Mouse (Mus musculus) layer of hippocampus, postnatal 36 days (tissue): Measurements from ENCODE around the gene Olfr1066. TPM values are rescaled to one million over a fixed set of nuclear protein-coding genes. Genes with fewer than 3 reads are reported as not detected.
A peak's percentile ranks its signal among the peaks of the same experiment; 100 is the strongest.
"Not testable (repeated sequence)": the region's sequence is repeated elsewhere in the genome, so short reads cannot be mapped to it uniquely, and the experiment has no call there.

Experiments
- DNase-seq, 2 experiments: peaks; one replicate each; pipeline ENCODE4 v3.0.0; 2022
- total RNA-seq, 2 experiments: library from RNA; stranded (reverse); gene quantifications; 2 replicates each; pipeline ENCODE4 v1.2.3; 2021

Gene Olfr1066
- not detected for total RNA-seq

DNA sequence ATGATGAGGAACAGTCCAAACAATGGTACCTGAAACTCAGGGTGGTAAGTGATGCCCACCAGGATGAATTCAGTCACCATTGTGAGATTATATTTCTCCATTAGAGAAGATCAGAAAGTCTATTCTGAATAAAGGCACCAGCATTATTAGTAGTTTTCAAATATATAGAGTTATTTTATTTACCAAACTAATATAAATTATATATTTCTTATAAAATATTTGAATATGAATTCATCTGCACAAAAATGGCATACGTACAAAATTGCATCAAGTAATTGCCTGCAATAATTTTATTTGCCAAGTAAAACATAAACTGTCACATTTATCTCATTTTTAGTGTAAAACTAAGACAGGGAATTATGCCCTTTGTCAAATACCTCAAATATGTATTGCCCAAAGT is at the start of gene Olfr1066:
TSS of gene Olfr1066 (minus strand) at position 101 of the 400 bp plus-strand sequence.
- DNase-seq, result no peak

- no peak for DNase-seq
Observed at GRCm38 (mm10) chr2:86487286-86487685, 31.2 kb upstream of the Olfr1066 start, which contains the start of gene Olfr228. Olfr228 (minus strand) TSS chr2:86487386.

DNA sequence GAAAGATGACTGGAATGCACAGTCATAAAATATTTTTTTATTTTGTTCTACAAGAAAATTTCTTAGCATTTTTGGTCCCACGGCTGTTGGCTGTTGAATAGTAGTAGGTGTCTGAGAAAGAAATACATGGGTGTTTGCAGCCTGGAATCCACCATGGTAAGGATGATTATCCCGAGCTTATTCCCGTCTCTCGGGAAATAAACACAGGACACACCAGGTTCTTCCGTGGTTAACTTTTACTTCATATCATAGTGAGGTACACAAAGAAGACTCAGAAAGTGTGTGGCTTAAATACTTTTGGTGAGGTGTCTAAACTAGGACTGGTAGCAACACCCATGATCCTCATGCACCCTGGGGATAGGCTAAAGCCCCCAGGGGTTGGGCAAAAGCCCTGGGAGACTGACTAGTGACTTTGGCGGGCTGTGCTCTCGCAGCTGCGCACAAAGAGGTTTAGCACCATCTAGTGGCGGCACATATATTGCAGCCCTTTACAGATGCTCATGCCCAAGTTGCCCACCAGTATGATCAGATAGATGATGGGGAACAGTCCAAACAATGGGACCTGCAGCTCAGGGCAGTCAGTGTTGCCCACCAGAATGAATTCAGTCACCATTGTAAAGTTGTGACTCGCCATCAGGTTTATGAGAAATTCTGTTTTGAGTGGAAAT is 8.5 kb upstream of the Olfr1066 start:
- DNase-seq, result peak; percentile 35 to 43

DNA sequence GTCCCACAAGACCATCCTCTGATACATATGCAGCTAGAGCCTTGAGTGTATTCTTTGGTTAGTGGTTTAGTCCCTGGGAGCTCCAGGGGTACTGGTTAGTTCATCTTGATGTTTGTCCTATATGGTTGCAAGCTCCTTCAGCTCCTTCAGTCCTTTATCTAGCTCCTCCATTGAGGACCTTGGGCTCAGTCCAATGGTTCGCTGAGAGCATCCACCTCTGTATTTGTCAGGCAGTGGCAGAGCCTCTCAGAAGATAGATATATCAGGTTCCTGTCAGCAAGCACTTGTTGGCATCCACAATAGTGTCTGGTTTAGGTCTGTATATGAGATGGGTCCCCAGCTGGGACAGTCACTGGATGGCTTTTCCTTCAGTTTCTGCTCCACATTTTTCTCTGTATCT is 4.4 kb upstream of the Olfr1066 start:
- DNase-seq, result no peak

GRCm38 (mm10) chr2:86450491-86450890 is 5.6 kb downstream of the Olfr1066 start, which contains the start of gene Olfr1065:
Olfr1065 (minus strand) TSS chr2:86450591.
- DNase-seq, result not testable (repeated sequence)

GRCm38 (mm10) chr2:86442101-86442500 is 14.0 kb downstream of the Olfr1066 start:
- not testable (repeated sequence) for DNase-seq

GRCm38 (mm10) chr2:86428511-86428910 is 27.6 kb downstream of the Olfr1066 start:
- DNase-seq, result not testable (repeated sequence)

- DNase-seq, result not testable (repeated sequence)
Observed at GRCm38 (mm10) chr2:86426649-86427048, 29.4 kb downstream of the Olfr1066 start, which contains the start of gene Olfr1062. Olfr1062 (minus strand) TSS chr2:86426749.

- DNase-seq, result no peak
Observed at GRCm38 (mm10) chr2:86413950-86414349, 42.1 kb downstream of the Olfr1066 start, which contains the start of gene Olfr1061. Olfr1061 (minus strand) TSS chr2:86414050.

Other genes starting within 250 kb of the Olfr1066 start
- gene Olfr1046, start 237.0 kb downstream of the Olfr1066 start, total RNA-seq, result not detected
- not detected for gene Olfr1047, start 224.9 kb downstream of the Olfr1066 start, total RNA-seq
- gene Olfr1048, start 216.0 kb downstream of the Olfr1066 start, total RNA-seq, result not detected
- not detected for gene Olfr1049, start 197.9 kb downstream of the Olfr1066 start, total RNA-seq
- not detected for gene Olfr1051, start 177.2 kb downstream of the Olfr1066 start, total RNA-seq
- gene Olfr1052, start 163.8 kb downstream of the Olfr1066 start, total RNA-seq, result not detected
- not detected for gene Olfr1053, start 141.0 kb downstream of the Olfr1066 start, total RNA-seq
- gene Olfr1054, start 120.8 kb downstream of the Olfr1066 start, total RNA-seq, result not detected
- not detected for gene Olfr1055, start 106.0 kb downstream of the Olfr1066 start, total RNA-seq
- not detected for gene Olfr1056, start 93.8 kb downstream of the Olfr1066 start, total RNA-seq
- not detected for gene Olfr1057, start 77.9 kb downstream of the Olfr1066 start, total RNA-seq
- gene Olfr1058, start 67.7 kb downstream of the Olfr1066 start, total RNA-seq, result not detected
- gene Olfr1061, start 42.2 kb downstream of the Olfr1066 start, total RNA-seq, result not detected
- not detected for gene Olfr1062, start 29.5 kb downstream of the Olfr1066 start, total RNA-seq
- gene Olfr1065, start 5.7 kb downstream of the Olfr1066 start, total RNA-seq, result not detected
- not detected for gene Olfr228, start 31.1 kb upstream of the Olfr1066 start, total RNA-seq
- not detected for gene Olfr1076, start 52.2 kb upstream of the Olfr1066 start, total RNA-seq
- not detected for gene Olfr1079, start 86.2 kb upstream of the Olfr1066 start, total RNA-seq
- gene Olfr1080, start 102.0 kb upstream of the Olfr1066 start, total RNA-seq, result not detected
- gene Olfr1082, start 142.7 kb upstream of the Olfr1066 start, total RNA-seq, result not detected
- not detected for gene Olfr1084, start 183.5 kb upstream of the Olfr1066 start, total RNA-seq
- not detected for gene Olfr1085, start 205.8 kb upstream of the Olfr1066 start, total RNA-seq
- gene Olfr1086, start 223.8 kb upstream of the Olfr1066 start, total RNA-seq, result not detected
- not detected for gene Olfr1087, start 242.1 kb upstream of the Olfr1066 start, total RNA-seq